ENCODE assay signal across 23 mouse cellular contexts in genomic region chr4:57186035-57186434, GRCm38 (mm10). TPM values are rescaled to one million over a fixed set of nuclear protein-coding genes. Genes with fewer than 3 reads are reported as not detected.
DNase-seq lines count a peak whose midpoint lies in the region; ATAC-seq lines count a peak whose summit lies in the region.
"Had no signal": no experiment of that assay in that cellular context is flagged by ENCODE, and none has a peak within 500 bp of the region (broad histone marks: within the 10 kb centered on the region; RNA-seq: fewer than 3 reads in every experiment).

No protein-coding gene starts in this region.

- H3K4me1 ChIP-seq in hindbrain, embryonic 10.5 days (replicated peaks): peaks cover 24% of the 10 kb centered on the region
- no peaks in the 10 kb centered on the region for H3K4me1 ChIP-seq in hindbrain, embryonic 16.5 days (ENCODE audit: control insufficient read depth, insufficient read depth, low read depth, low read length)
- 0 out of 2 replicates have a peak, but pooled peaks cover 10% of the 10 kb centered on the region for H3K4me1 ChIP-seq in intestine, embryonic 14.5 days (replicated peaks; ENCODE audit: control insufficient read depth, insufficient read depth, low read length)
- no peaks in the 10 kb centered on the region for H3K4me1 ChIP-seq in stomach, embryonic 14.5 days (ENCODE audit: control insufficient read depth, insufficient read depth, low read length)
- no peaks in the 10 kb centered on the region for H3K4me1 ChIP-seq in neural tube, embryonic 15.5 days
- H3K4me1 ChIP-seq: megakaryocyte, embryonic 14.5 days had no signal

- WGBS in hindbrain, embryonic 10.5 days: 15% methylated on average over 6 of the region's 6 CpGs
- WGBS in hindbrain, embryonic 16.5 days: 23% methylated on average over 6 of the region's 6 CpGs
- 13% methylated on average over 6 of the region's 6 CpGs for WGBS in intestine, embryonic 14.5 days
- 10% methylated on average over 6 of the region's 6 CpGs for WGBS in stomach, embryonic 14.5 days
- WGBS in neural tube, embryonic 15.5 days: 17% methylated on average over 6 of the region's 6 CpGs

- H3K9me3 ChIP-seq in hindbrain, embryonic 10.5 days: no peaks in the 10 kb centered on the region
- no peaks in the 10 kb centered on the region for H3K9me3 ChIP-seq in hindbrain, embryonic 16.5 days (ENCODE audit: control insufficient read depth, low read length)
- no peaks in the 10 kb centered on the region for H3K9me3 ChIP-seq in intestine, embryonic 14.5 days (ENCODE audit: control insufficient read depth, low read length)
- no peaks in the 10 kb centered on the region for H3K9me3 ChIP-seq in stomach, embryonic 14.5 days (ENCODE audit: control insufficient read depth, low read depth, low read length)
- H3K9me3 ChIP-seq in neural tube, embryonic 15.5 days (replicated peaks): no peaks in the 10 kb centered on the region
- H3K9me3 ChIP-seq: embryonic facial prominence, embryonic 12.5 days; hindbrain, embryonic 13.5 days; megakaryocyte, embryonic 14.5 days had no signal

- no peak overlapping the region for H3K4me3 ChIP-seq in hindbrain, embryonic 10.5 days
- H3K4me3 ChIP-seq in hindbrain, embryonic 16.5 days (ENCODE audit: low read length): no peak overlapping the region
- no peak overlapping the region for H3K4me3 ChIP-seq in intestine, embryonic 14.5 days (ENCODE audit: low read depth, low read length)
- no peak overlapping the region for H3K4me3 ChIP-seq in stomach, embryonic 14.5 days (ENCODE audit: low read depth, low read length)
- no peak overlapping the region for H3K4me3 ChIP-seq in neural tube, embryonic 15.5 days (replicated peaks)
- H3K4me3 ChIP-seq: embryonic facial prominence, embryonic 12.5 days; hindbrain, embryonic 13.5 days; megakaryocyte, embryonic 14.5 days had no signal

- H3K36me3 ChIP-seq in hindbrain, embryonic 10.5 days: no peaks in the 10 kb centered on the region
- H3K36me3 ChIP-seq in hindbrain, embryonic 16.5 days (ENCODE audit: control insufficient read depth, insufficient read depth, low read length): no peaks in the 10 kb centered on the region
- H3K36me3 ChIP-seq in intestine, embryonic 14.5 days (ENCODE audit: control insufficient read depth, insufficient read depth, low read length): no peaks in the 10 kb centered on the region
- no peaks in the 10 kb centered on the region for H3K36me3 ChIP-seq in stomach, embryonic 14.5 days (ENCODE audit: control insufficient read depth, insufficient read depth, low read length)
- H3K36me3 ChIP-seq in neural tube, embryonic 15.5 days: no peaks in the 10 kb centered on the region
- H3K36me3 ChIP-seq: embryonic facial prominence, embryonic 12.5 days; hindbrain, embryonic 13.5 days had no signal

- DNase-seq in hindbrain, embryonic 10.5 days (ENCODE audit: low spot score): peak; percentile 53
- DNase-seq in embryo, embryonic 10.5 days (ENCODE audit: low spot score): peak; percentile 77
- no peak for DNase-seq in intestine, embryonic 14.5 days (ENCODE audit: low spot score)
- no peak for DNase-seq in cerebellum, postnatal 14 days
- no peak for DNase-seq in left cerebral cortex, postnatal 4 days
- DNase-seq: adrenal gland, postnatal 14 days; cerebellum, postnatal 10 days; kidney, adult 18-20 months; kidney, postnatal 4 days; liver; lung, postnatal 10 days; right cerebral cortex, postnatal 4 days; thymus, postnatal 4 days had no signal

- no peak overlapping the region for H3K4me2 ChIP-seq in hindbrain, embryonic 16.5 days (ENCODE audit: low read length)
- H3K4me2 ChIP-seq in intestine, embryonic 14.5 days (ENCODE audit: low read length): peak overlapping the region; percentile 23
- H3K4me2 ChIP-seq in stomach, embryonic 14.5 days (replicated peaks; ENCODE audit: low read depth, low read length): no peak overlapping the region
- H3K4me2 ChIP-seq in neural tube, embryonic 15.5 days: no peak overlapping the region
- H3K4me2 ChIP-seq: embryonic facial prominence, embryonic 12.5 days; hindbrain, embryonic 13.5 days had no signal

- peak overlapping the region; percentile 35; the same call in 1 of the 2 replicates for H3K27ac ChIP-seq in hindbrain, embryonic 10.5 days
- no peak overlapping the region for H3K27ac ChIP-seq in hindbrain, embryonic 16.5 days (ENCODE audit: low read depth, low read length)
- peak overlapping the region; percentile 80 for H3K27ac ChIP-seq in intestine, embryonic 14.5 days (ENCODE audit: low read depth)
- H3K27ac ChIP-seq in stomach, embryonic 14.5 days (ENCODE audit: low read length): peak overlapping the region; percentile 61; the same call in 1 of the 2 replicates
- H3K27ac ChIP-seq in neural tube, embryonic 15.5 days (replicated peaks): no peak overlapping the region
- H3K27ac ChIP-seq: embryonic facial prominence, embryonic 12.5 days; hindbrain, embryonic 13.5 days had no signal

- no peaks in the 10 kb centered on the region for H3K27me3 ChIP-seq in hindbrain, embryonic 10.5 days (ENCODE audit: insufficient read depth, poor library complexity, severe bottlenecking)
- no peaks in the 10 kb centered on the region for H3K27me3 ChIP-seq in hindbrain, embryonic 16.5 days (replicated peaks; ENCODE audit: control insufficient read depth, insufficient read depth, low read length)
- no peaks in the 10 kb centered on the region for H3K27me3 ChIP-seq in intestine, embryonic 14.5 days (replicated peaks; ENCODE audit: control insufficient read depth, insufficient read depth, low read length)
- no peaks in the 10 kb centered on the region for H3K27me3 ChIP-seq in stomach, embryonic 14.5 days (ENCODE audit: control insufficient read depth, insufficient read depth, low read length)
- H3K27me3 ChIP-seq in neural tube, embryonic 15.5 days (replicated peaks): no peaks in the 10 kb centered on the region
- H3K27me3 ChIP-seq: embryonic facial prominence, embryonic 12.5 days; hindbrain, embryonic 13.5 days; Patski had no signal

- ATAC-seq in hindbrain, embryonic 16.5 days: no peak
- ATAC-seq in intestine, embryonic 14.5 days (replicated peaks; ENCODE audit: low FRiP score, low TSS enrichment, low read depth): peak; percentile 79
- ATAC-seq in stomach, embryonic 14.5 days (ENCODE audit: insufficient number of reproducible peaks, insufficient read depth, low FRiP score, low read depth): peak; percentile 54; the same call in 1 of the 2 replicates
- no peak for ATAC-seq in neural tube, embryonic 15.5 days (ENCODE audit: low FRiP score)
- ATAC-seq: activated CD4-positive, CD25-positive, alpha-beta regulatory T cell, adult 4 months; forebrain, embryonic 14.5 days; midbrain, embryonic 16.5 days; Patski had no signal

- intact Hi-C loops in left cerebral cortex, postnatal 4 days (cut with DNase I): no loop called here

- no peak overlapping the region for H3K9ac ChIP-seq in hindbrain, embryonic 16.5 days (ENCODE audit: low read depth, low read length)
- no peak overlapping the region for H3K9ac ChIP-seq in intestine, embryonic 14.5 days (ENCODE audit: low read length)
- H3K9ac ChIP-seq in stomach, embryonic 14.5 days (replicated peaks; ENCODE audit: low read depth, low read length): no peak overlapping the region
- H3K9ac ChIP-seq in neural tube, embryonic 15.5 days (replicated peaks): no peak overlapping the region
- H3K9ac ChIP-seq: embryonic facial prominence, embryonic 12.5 days; hindbrain, embryonic 13.5 days had no signal

RNA-seq across cellular contexts. Expression of gene Epb41l4b, which starts 42.8 kb away (rescaled TPM):
- polyA plus RNA-seq in hindbrain, embryonic 10.5 days (2016; fragmentation: Nextera tagmentation; extraction: Ambion mirVana): 0.65 and 0.92 TPM in 2 replicates
- 2.8 and 3.4 TPM in 2 replicates for polyA plus RNA-seq in hindbrain, embryonic 16.5 days (2015; fragmentation: Nextera tagmentation; extraction: Ambion mirVana)
- 12.1 and 19.6 TPM in 2 replicates for polyA plus RNA-seq in intestine, embryonic 14.5 days (2014; fragmentation: Nextera tagmentation; extraction: Ambion mirVana)
- polyA plus RNA-seq in stomach, embryonic 14.5 days (2014; fragmentation: Nextera tagmentation; extraction: Ambion mirVana): 6.3 and 6.7 TPM in 2 replicates
- 4.5 and 6.5 TPM in 2 replicates for polyA plus RNA-seq in neural tube, embryonic 15.5 days (2015; fragmentation: Nextera tagmentation; extraction: Ambion mirVana)
- total RNA-seq in left cerebral cortex, postnatal 4 days (2021): 1 to 10 TPM; 6.3 to 8.4 TPM
- polyA plus RNA-seq: activated CD4-positive, CD25-positive, alpha-beta regulatory T cell, adult 4 months had no signal

Comparison
In these comparisons a context has a peak if more than half of its experiments do, and no peak if none do; other contexts are left out.
1. H3K27ac ChIP-seq: peak in hindbrain, embryonic 10.5 days (single experiment), intestine, embryonic 14.5 days (single experiment) and stomach, embryonic 14.5 days (single experiment); none in hindbrain, embryonic 16.5 days (single experiment) and neural tube, embryonic 15.5 days (single experiment).
2. DNase-seq: peak in hindbrain, embryonic 10.5 days (single experiment) and embryo, embryonic 10.5 days (single experiment); none in intestine, embryonic 14.5 days (single experiment), cerebellum, postnatal 14 days (0 of 2) and left cerebral cortex, postnatal 4 days (single experiment).
3. ATAC-seq: peak in intestine, embryonic 14.5 days (single experiment) and stomach, embryonic 14.5 days (single experiment); none in hindbrain, embryonic 16.5 days (single experiment) and neural tube, embryonic 15.5 days (single experiment).